Mouse (Mus musculus): ENCODE measurements around the gene Fcna.

Fcna gene

DNA sequence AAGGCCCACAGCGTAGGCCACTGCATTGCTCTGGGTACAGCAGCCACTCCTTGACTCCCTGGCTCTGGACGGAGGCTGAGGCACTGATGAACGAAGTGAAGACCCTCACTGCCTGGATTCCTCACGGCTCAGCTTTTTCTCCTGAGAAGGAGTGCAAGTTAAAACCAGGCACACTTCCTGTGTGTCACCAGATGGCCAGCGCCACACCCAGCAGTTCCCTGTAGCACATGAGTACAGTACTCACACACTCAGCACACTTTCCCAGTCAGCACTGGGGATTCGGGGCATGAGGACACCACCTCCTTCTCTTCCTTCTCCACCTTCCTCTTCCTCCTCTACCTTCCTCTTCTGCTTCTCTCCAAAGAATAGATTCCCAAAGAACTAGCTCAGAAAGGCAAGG is at the start of gene Fcna:
Gene Fcna, minus strand, starts transcription at position 220 of the 400 bp plus-strand sequence.
- no peak for DNase-seq

DNA sequence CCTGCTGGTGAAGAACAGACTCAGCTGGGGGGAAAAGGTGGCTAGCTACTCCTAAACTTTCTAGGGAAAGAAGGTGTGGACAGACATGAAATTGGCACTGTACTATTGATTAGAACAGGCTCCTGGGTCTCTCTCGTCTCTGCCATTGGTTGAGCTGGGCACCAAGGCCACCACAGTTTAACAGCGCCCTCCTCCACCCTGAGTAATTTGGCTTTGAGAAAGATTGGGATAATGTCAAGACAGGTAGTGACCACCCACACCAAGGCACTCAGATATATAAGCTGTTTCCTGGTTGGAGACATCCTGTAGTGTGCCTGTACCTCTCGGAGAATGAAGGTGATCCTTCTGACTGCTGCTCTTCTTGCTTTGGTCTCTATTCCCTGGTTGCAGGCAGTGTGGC is 48.7 kb upstream of the Fcna start, which contains the start of gene Lcn6:
Gene Lcn6, plus strand, starts transcription at position 301 of the 400 bp plus-strand sequence.
- no peak for DNase-seq

DNA sequence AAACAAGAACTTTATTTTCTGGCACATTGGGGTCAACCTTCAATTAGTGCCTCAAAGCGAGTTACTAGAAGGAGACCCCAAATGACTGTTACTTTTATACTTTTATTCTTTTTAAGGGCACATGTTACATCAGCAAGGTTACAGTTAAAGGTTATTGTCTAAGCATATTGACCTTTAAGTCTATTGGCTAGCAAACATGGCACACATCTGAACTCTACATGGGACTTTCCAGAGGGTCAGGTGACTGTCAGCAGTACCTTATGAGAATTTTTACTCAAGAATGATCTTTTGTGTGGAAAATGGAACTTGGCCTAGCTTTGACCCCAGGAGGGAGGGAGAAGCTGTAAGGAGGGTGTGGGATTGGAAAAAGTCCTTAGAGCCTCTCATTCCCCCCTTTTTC is 38.7 kb upstream of the Fcna start:
- no peak for DNase-seq

DNA sequence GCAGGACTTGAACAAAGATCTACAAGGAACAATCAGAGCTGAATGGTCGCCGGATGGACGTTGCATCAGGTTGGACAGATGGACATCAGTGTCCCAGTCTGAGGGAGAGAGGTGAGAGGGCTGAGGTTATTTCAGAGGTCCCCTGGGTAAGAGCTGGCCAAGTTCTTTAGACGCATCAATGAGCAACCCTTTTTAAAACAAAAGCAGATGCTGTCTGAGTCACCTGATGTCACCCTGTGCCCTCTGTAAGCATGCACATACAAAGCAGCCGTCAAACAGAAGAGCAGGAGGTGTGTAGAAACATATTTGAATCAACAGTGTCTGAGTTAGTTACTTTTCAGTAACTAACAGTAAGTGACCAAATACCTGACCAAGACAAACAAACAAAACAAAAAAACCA is 36.3 kb upstream of the Fcna start:
- no peak for DNase-seq

DNA sequence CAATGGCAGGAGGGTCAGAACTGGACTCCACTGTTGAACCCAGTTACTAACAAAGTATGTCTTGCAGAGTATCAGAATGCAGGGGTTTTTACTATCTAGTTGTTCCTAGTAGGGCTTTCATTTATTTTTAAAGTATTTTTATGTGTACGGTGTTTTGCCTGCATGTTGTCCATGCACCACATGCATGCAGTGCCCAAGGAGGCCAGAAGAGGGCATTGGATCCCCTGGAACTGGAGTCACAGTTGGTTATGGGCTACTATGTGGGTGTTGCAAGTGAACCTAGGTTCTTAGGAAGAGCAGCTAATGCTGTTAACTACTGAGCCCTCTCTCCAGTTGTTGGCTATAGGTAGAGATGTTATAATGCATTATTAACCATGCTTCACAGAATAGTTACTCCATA is 35.7 kb upstream of the Fcna start:
- DNase-seq: peak; percentile 50

DNA sequence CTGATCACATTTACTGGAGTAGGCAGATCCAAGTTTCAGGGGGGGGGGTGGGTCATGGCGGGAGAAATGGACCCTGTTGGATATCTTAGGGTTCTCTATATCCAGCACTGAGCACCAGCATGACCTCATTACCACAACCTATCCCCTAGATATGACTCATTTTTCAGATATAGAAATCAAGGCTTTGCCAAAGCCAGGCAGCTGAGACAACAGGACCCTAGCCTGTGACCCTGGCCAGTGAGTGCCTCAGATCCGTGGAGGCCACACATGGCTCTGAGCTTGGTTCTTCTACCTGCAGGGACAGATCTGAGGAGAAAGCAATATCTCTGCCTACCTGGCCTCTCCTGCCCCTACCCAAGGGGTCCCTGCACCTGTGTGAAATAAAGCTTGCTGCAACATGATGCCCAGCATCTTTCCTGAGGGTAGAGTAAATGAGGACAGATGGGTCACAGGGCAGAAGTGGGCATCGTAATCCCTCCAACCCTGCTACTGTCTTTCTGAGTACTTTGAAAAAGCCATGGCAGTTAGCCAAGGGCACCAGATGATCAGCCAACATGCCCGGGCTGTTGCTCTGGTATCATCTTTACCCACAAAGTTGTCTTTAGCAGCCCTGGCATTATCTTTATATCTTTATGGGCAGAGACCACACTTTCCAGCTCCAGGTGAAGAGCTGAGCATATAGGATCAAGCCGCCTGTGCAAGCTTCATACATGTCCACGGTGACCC is 33.6 kb upstream of the Fcna start:
- DNase-seq: no peak

DNA sequence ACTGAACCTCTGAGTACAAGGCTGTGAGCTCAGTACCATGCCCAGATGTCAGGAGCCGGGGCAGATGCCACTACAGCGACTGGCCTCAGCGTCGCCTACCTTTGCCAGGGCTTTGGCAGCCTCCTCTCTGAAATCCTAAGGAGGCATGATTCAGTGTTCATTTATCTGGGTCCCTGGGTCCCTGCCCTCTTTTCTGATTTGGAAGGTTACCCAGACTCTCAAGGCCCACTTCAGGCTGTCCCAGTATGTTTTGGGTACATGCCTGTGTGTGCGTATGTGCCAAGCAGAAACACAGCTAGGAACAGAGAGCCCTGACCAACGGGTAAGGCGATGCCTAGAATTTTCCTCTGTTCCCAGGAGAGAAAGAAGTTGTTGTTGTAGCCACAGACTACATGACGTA is 32.4 kb upstream of the Fcna start:
- no peak for DNase-seq

DNA sequence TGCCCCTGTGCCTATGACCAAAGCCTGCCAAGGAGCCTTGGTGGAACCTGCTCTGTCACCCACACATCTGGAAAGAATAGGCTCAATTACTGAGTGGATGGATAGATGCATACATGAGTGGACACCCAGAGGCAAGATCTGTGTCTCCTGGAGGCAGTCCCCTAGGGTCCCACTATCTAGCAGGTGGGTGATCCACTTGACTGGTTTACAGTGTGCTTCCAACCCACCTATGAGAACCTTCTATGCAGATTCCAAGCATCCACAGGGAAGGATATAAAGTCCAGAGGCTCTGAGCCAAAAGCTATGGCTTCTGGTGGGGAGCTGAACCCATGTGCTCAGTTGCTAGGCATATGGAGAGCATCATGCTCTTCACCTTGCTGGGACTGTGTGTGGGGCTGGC is 29.8 kb upstream of the Fcna start, which contains the start of gene Lcn5:
Gene Lcn5, plus strand, starts transcription at position 301 of the 400 bp plus-strand sequence.
- DNase-seq: no peak

DNA sequence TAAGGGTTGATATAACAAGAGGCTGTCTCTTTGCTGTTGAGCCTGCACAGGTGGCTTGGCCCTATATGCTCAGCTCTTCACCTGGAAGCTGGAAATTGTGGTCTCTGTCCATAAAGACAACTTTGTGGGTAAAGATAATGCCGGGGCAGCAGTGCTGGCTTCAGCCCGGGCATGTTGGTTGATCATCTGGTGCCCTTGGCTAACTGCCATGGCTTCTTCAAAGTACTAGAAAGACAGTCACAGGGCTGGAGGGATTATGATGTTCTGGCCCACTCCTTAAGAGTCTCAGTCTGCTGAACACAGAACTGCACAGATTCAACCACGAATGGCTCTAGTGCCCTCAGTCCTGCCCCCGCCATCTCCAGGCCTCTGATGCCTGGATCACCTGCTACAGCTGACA is 29.4 kb upstream of the Fcna start:
- no peak for DNase-seq

DNA sequence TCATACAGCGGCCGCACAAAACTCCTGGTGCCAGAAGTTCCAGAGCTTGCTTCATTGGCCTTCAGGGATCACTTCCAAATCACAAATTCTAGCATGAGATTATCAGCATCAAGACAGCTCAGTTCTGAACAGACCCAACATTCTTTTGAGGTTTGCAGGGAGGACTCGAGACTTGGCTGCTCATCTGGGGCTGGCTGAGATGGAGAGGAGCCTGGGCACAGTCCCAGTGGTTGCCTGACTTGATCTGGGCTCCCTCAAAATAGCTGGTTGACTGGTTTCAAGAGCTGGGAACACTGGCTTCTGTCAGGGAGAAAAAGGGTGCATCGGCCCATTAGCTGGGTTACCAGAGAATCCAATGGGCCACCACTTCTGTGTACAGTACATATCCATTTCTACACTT is 28.9 kb upstream of the Fcna start:
- no peak for DNase-seq

DNA sequence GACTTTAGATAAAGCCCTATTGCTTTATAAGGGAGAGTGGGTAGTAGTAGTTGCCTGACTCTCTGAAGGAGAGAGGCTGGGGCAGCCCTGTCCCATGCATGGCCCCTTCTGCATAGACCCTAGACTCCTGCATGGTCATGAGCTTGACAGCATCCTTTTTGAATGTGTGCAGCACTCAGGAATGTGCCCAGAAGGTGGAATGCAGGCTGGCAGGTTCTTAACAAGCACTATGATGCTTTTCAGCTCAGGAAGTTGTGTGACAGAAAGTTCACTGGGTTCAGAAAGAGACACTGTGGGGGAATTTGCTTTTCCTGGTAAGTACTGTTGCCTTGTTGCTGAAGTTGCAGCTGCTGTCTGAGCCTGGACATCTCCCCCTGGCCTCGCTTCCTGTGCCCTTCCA is 26.7 kb upstream of the Fcna start:
- peak; percentile 8 for DNase-seq

DNA sequence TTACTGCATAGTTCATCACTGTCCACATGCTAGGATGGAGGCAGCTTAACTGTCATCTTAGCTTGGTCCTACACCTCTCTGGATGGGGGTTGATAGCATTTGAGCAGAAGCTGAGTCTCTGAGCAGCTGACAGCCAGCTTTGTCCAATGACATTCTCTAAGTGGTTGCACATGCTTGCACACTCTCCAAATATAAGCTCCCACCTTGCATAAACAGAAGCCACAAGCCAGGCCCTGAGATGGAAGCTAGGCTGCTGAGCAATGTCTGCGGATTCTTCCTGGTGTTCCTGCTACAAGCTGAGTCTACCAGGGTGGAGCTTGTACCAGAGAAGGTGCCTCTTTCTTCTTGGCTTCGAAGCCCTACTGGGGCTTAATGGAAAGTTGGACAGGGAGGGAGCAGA is 25.1 kb upstream of the Fcna start, which contains the start of gene Lcn8:
Gene Lcn8, plus strand, starts transcription at position 219 of the 400 bp plus-strand sequence.
- no peak for DNase-seq

DNA sequence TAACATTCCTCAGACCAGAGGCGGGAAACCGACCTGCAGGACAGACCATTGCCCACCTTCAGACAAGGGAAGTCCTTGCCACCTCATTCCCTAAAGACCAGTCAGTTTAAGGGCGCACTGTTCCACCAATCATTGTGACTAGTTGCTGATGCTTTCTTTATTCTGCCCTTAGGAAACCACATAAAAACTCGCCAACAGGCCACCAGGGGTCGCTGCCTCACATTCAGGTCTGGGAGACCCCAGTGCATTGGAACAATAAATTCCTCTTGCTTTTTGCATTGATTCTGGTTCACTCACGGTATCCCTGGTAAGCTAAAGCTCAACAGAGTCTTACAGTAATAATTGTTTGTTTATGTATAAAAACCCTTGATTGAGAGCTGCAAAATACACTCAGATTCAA is 12.1 kb upstream of the Fcna start:
- peak; percentile 32 for DNase-seq

DNA sequence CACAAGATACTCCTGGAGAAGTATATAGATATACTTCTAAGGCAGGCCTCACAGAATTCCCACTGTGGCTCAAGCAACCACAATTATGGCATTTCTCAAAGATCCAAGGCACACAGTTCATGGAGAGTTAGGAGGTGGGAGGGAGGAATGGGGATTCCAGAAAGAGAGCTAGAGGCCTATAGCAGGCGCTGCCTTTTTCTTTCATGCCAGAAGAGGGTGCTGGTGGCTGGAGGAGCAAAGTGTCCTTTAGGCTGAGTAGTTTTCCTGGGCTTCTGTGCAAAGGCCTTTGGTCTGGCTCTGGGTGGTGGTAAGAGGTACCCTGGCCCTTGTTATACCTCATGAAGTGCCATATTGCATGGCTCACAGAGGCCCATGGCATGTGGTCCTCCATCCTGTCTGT is 6.2 kb upstream of the Fcna start:
- DNase-seq: no peak

DNA sequence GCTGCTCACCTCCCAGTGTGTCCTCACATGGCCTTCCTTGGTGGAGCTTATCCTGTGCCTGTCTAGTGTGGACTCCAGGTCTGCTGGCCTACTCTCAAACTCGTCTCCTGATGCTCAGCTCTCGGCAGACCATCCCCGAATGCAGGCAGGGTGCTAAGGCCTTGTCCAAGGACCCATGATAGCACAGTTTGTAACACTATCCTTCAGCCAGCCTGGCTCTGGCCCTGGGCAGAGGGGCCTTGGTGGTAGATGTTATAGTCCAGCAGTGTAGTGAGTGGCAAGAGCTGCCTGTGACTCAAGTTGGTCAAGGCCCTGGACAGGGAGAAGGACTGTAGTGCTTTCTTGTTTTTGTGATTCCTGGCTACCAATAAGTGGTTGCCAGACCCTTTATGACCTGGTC is 5.8 kb upstream of the Fcna start:
- DNase-seq: no peak

DNA sequence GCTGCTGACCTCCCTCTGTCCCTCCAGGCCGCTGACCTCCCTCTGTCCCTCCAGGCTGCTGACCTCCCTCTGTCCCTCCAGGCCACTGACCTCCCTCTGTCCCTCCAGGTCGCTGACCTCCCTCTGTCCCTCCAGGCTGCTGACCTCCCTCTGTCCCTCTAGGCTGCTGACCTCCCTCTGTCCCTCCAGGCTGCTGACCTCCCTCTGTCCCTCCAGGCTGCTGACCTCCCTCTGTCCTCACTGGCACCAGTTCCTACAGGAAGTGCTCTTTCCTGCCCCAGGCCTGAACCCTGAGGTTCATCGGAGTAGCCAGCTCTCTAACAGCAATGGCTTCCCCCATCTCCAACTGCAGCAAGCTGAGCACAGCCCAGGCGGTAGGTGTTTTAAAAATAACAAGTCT is 908 bp upstream of the Fcna start:
- DNase-seq: peak; percentile 48

DNA sequence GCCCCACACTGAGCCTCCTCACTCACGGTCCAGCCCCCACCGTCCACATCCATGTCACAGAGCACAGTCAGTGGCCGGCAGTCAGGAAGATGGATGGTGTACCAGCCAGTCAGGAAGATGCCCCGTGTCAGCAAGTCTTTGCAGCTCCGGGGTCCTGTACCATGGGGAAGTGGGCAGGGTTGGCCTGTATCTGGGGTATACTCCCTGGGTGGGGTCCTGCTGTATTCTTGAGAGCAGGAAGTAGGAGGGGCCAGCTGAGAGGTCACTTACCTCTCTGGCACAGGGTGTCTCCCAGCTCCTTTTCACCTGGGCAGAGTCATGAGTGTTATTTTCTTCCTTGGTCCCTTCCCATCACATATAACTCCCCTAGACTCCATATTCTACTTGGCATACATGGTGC is 1.8 kb downstream of the Fcna start:
- no peak for DNase-seq

DNA sequence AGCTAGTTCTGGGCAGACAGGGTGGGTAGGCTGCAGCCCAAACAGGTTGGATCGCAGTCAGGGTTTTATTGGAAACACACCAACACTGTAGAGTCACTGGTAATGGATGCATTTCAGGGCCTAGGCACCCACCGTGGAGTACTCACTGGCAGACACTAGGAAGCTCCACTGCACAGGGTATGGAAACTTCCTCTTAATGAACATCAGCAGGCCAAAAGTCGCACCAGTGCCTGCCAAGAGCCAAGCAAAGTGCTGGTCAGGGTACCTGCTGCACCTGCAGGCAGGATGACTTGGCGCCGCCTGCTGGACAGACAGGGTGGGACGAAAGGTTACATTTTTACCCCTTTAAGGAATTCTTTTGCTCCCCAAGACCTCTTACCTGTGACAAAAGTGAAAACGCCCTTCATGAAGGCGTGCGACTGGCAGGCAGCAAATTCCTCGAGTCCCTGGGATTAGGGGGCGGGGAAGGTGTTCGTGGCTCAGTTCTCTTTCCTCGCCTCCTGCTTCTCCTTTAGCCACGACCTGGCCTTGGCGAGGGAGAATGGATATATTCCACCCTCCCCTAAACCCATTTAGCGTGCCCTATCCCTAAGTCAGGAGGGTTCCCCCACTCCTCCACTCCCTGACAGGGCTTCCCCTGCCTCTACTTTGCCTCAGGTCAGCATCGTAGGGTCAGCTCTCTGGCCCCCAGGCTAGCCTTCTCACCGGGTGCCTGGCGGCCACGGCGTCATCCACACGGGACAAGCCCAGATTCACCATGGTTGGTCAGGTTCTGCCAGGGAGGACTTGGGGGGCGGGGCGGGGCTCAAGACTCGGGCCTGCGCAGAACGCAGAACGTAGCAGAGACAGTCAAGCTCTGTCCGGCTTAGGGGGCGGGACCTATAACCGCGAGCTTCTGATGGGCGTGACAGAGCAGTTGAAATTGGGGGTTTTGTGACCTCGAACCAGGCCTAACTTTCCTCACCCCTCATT is 6.3 kb downstream of the Fcna start, which contains the start of gene Tmem141:
Gene Tmem141, minus strand, starts transcription at position 777 of the 972 bp plus-strand sequence.
- peak; percentile 94 for DNase-seq

DNA sequence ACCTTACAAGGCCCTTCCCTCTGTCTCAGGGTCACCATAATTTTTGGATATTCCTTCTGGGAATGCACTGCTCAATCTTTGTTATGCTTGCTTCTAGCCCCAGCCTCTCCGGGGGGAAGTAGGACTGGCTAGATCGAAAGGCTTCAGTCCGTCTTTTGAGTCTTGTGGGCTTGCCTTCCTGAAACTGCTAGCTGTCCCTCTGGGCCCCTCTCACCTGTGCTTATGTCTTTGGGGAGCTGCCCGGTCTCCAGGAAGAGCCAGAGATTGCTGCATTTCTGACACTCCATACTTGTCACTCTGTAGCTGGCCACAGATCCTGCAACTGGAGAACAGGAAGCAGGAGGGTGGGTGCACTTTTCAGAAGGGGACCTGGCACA is 7.0 kb downstream of the Fcna start:
- DNase-seq: no peak

DNA sequence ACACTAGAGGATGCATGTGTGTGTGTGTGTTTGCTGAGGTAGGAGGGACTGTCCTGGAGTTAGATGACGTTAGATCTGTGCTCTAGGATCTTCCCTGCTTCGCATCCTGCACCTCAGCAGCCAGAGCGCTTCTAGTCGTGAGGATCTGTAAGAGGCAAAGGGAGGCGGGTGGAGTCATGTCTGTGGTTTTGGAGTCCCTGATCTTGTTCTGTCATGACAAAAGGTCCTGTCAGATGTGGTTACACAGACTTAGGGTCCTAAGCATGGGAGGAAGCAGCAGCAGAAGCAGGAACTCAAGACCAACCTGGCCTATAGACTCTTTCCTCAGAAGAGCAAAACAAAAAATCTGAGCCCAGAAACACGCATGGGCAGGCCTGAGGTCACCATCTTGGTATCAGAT is 7.4 kb downstream of the Fcna start:
- DNase-seq: no peak

DNA sequence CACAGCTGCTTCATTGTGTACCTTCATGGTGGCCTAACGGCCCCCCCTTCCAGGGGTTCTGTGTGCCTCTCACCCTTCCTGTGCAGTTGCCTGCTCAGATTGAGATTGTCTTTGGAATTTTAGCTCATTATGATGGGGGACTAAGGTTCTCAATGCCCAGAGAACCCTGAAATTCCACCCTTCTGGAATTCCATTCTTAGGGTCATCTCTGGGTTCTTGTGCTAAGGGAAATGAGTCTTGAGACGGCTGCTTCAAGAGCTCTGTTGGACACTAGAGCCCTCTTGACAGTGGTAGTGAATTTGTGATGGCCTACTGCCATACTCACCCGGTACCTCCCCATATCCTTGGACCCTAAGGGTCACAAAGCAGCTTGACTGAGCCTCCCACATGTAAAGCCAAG is 10.3 kb downstream of the Fcna start, which contains the start of gene Ccdc183:
Gene Ccdc183, minus strand, starts transcription at position 101 of the 400 bp plus-strand sequence.
- no peak for DNase-seq

DNA sequence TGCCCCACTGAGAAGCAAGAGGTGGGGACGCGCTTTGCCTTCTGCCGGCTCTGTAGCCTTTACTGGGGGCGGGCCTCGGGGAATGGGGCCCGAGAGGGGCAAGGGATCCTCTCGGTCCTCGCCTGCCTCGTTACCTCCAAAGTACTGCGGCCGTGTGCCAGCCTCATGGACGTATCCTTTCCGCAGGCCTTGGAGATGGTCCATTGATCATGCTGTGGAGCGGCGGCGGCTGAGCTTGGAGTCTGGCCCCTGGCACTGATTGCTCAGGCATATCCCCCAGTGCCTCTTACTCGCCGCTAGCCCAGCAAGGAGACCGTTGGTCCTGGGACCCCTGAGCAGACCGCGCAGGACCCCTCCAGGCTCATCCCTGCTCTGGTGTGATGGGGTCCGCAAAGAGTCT is 11.4 kb downstream of the Fcna start:
- DNase-seq: no peak

DNA sequence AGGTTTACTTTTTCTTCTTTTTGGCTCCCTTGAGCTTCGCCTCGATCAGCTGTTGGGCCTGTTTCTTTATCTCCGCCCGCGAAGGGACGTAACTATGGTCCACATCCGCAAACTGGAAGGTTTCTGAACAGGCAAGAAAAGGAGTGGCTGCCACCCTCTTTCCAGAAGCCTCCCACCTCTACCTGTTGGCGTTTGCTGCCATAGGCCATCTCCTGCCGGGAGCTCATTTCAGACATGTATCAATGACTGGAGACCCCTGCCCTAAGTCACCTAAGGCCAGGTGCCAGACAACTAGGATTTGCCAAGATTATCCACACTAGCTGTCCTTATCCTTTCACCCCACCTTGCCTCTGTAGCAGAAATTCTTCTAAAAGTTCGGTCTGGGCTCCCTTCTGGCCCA is 19.2 kb downstream of the Fcna start:
- no peak for DNase-seq

Measured in kidney, postnatal 14 days (tissue).